Mouse (Mus musculus) granulocyte monocyte progenitor cell, adult 5-6 weeks (primary cell): Measurements from ENCODE around the gene Slc12a9. TPM values are rescaled to one million over a fixed set of nuclear protein-coding genes. Genes with fewer than 3 reads are reported as not detected.

Experiments used
- ATAC-seq: replicated peaks from 2 replicates; pipeline ENCODE4 v1.8.0; 2016; ENCODE audit warnings: mild to moderate bottlenecking, moderate TSS enrichment, inconsistent platforms; ENCODE audit not compliant: poor library complexity, severe bottlenecking
- total RNA-seq, 2 experiments: library from RNA; stranded (forward) in 1 of 2; stranded (reverse) in 1 of 2; fragments of 200-712, 200-1000 nt in 1 of 2; fragments of >200 nt in 1 of 2; fragmentation: Nextera tagmentation in 1 of 2; gene quantifications; 2 replicates each; pipeline ENCODE4 v1.2.3; 2014 to 2017

Slc12a9 gene
- total RNA-seq, 2 experiments from 2014 or later, result 6.5 to 16.3 TPM

DNA sequence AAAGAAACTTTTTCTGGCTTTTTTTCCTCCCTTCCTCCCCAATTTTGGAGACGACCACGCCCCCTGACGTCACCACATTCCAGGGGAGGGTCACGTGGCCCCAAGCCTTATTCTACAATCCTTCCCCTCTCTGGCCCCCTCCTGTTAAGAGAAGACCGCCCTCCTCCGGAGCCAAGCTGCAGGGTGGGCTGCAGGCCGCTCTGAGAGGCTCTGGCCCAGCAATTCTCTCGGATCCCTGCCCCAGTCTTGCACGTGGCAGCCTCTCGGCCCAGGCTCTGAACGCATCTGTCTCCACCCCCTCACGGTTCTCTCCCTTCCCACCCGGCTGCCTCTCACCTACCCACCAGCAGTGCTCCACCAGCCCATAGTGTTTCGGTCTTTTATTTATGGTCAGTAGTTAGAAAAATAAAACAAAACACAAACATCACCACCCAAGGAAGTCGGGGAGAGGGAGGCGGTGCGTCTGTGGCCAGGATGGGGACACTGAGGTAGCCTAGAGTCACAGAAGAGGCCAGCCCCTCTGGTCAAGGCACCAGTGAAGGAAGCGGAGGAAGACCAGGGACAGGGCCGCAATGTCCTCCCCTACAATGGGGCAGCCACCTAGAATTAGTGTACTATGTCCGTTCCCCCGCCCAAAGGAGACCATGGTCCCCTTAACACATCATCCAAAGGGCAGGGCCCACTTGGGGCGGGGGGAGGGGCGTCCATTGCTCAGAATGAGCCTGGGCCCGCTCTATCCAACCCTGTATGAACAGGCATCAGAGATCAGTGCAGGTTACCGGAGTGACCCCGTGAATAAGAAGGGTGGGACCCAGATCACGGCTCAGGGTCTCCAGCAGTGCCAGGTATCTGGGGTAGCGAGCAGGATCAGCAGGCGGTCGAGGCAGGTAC is 19.0 kb downstream of the Slc12a9 start, which contains the start of gene Trip6:
Gene Trip6, minus strand, starts transcription at position 212 of the 891 bp plus-strand sequence.
- ATAC-seq, result peak; percentile 31

DNA sequence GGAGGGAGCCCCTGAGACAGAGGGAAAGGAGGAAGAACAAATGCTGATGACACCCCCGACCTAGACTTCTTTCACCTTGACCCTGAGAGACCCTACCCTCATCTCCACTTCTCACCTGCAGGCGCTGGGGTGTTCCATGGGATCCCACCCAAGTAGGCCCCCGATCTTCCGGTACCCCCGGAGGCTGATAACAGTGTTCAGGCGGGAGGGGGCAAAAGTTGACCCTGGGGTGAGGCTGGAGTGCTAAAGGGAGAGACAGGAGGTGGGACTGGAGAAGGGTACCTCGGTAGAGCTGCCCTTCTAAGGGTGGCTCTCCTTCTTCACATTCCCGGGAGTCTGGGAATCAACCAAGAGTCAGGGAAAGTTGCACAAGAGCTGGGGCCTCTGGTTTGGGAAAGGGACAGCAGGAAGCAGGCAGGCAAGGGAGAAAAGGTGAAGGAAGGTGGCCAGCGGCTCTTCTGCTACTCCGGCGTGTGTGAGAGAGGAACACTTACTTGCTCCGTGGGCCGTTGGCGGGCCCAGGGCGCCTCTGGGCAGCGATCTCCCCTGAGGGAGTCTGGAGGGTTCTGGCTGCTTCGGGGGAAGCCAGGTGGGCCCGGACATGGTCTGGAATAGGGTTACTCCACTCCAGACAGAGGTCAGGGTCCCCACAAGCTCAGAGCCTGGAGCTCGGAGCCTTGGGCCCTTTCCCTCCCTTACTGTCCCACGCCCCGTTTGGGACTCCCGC is 19.8 kb downstream of the Slc12a9 start:
- peak; percentile 7; the same call in 1 of the 2 replicates for ATAC-seq

DNA sequence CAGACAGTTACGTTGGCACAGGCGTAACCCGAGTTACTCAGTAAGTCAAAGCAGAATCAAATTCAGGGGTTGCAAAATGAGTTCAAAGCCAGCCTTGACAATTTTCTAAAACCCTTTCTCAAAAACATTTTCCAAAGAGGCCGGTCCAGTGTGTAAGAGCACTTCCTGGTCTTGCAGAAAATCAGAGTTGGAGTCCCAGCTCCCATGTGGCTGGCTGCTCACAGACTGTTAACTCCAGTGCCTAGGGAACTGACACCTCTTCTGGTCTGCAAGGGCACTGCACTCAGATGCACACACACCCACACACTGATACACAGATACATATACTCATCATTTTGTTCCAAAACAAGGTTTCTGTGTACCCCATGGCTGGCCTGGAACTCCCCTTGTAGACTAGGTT is 25.0 kb downstream of the Slc12a9 start:
- no peak for ATAC-seq

DNA sequence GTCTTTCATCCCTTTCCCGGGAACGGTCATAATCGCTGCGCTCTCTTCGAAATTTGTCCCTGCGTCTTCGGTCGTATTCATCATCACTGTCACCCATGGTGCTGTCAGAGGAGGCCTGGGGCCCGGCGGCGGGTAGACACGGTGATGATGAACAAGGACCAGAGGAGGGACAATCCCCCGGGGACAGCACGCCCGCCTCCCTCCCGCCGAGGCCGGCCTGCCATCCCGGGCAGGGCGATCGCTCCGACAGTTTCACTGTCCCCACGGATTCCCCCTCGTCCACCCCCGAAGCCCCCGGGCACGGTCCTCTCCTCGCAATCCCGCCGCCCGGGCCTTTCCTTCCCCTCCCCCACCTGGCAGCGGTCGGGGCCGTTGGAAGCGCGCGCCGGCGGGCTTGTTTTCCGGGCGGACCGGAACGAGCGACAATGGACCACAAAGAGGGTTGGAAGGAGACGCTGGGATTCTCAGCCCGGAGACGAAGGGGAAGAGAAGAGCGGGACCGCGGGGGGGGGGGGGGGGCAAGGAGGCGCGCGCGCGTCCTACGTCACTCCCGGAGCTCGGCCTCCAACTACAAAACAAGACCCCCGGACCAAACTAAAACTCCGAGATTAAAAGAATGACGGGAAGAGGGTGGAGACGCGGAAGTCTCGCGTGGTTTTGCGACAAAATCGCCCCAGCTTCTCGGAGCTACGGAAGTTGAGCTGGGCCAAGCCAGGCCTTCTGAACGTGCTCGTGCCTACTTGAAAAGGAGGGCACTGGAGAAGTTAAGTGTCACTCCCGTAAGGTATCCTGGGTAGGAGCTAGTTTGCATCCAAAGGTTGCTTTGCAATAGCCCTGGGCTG is 26.1 kb downstream of the Slc12a9 start, which contains the start of gene Srrt:
Gene Srrt, minus strand, starts transcription at position 604 of the 842 bp plus-strand sequence.
- ATAC-seq, result peak; percentile 72

DNA sequence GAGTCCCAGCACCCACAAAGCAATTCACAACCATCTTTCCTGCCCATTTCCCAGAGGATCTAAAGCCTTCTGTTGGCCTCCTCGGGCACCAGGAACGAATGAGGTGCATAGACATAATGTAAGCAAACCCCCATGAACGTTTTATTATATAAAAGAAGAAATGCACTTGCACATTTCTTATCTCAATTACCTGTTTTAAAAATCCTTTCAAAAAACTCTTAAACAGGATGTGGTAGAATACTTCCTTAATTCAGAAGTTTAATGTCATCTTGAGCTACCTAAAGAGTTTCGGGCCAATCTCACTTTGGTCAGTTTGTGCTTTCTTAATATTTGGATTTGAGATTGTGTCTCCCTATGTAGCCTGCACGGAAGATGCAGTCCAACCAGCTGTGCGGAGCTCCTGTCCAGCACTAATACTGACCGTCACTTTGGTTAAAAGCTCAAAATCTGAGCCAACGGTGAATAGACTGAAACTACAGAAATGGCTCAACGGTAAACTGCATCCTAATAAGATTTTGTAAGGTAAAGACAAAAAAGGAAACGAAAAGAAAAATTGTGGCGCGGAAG is 26.9 kb downstream of the Slc12a9 start:
- no peak for ATAC-seq

DNA sequence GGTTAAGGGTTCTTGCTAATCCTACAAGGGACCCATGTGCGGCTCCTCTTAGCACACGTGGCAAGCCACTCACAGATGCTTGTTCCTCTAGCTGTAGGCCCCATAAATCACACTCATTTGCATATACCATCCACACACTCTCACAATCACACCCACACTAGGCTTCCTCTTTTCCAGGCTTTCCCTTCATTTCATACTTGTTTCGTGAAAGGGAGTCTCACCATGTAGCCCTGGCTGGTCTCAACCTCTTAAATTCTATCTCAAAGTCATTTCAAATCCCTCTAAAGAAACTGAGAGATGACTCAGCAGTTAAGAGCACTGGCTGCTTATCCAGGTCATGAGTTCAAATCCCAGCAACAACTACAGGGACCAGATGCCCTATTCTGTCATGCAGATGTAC is 27.6 kb downstream of the Slc12a9 start:
- ATAC-seq, result peak; percentile 60

DNA sequence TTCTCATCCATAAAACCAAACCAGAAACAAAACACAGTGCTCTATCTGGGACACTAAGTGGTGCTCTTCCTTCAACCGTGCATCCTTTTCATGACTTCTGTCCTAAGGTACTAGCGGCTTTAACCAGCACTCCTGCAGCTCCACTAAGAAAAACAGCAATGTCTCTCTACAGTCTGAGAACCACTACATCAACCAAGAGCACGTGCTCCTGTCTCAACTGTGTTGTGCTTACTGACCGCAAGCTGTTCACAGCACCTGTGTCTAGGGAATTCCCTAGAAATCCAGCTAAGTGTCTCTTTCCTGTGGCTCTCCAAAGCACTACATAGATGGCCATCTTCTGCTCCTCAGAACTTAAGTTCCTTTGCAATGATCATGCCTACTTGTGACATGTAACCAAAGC is 28.6 kb downstream of the Slc12a9 start:
- no peak for ATAC-seq

DNA sequence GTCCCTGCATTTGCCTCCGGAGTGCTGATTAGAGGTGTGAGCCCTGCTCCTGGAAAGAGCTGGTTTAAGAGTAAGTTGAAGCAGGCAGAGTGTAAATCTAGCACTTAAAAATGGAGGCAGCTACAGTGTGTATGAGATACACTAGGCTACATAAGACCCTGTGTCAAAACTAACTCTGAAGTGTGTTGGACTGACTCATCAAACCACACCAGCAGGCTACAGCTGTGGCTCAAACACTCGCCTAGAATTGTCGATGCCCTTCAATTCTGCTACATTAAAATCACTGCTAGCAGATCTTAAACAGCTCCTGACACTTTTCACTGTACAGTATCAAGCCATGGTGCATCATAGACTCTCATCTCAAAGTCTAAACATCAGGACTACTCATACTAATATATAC is 29.2 kb downstream of the Slc12a9 start:
- ATAC-seq, result no peak

DNA sequence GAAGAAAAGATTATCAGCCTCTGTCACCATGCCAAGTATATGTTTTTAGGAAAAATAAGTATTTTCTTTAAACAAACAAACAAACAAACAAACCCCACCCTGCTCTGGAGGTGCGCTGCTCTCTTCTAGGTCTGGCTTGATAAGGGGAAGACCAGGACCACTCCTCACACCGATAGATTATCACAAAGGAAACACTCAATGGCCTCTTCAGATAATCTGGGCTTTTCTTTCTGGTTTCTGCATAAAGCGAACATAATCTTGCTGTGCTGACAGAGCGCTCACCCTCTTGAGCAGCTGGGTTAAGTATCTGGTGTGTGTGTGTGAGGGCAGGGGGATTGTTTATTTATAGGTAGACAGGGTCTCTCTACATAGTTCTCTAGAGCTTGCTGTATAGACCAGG is 29.8 kb downstream of the Slc12a9 start:
- ATAC-seq, result no peak

DNA sequence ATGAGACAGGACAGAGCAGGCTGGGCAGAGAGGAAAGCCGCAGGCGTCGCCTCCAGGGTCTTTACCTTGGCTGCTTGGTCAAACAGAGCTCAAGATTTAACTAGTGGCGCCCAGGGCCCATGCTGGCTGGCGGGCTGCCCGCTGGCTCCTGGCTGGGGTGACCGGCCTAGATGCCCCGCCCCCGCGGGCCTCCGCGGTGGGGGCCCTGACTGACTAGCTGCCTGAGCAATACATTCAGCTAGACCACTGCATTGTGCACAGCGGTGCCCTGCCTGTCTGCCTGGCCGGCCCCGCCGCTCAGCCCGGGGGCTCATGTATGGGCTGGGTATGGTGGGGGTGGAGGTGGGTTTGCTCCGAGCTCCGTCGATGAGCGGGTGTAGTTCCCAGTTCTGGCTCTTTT is 32.1 kb downstream of the Slc12a9 start:
- ATAC-seq, result no peak

DNA sequence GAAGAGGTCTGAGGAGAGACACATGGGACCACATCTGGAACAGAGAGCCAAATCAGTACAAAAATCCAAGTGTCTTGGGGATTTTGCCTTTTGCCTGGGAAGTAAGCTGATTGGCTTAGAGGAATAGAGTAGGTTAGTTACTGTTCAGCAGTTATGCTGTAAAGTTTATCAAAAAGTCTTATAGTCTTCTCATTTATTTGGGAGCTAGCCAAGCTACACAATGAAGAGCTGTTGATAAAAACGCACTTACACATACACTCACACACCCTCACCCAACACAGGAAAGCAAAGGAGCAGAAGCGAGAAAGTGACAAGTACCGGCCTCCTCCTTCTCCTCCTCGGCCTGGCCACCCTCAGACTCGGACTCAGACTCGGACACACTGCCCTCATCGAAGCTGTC is 34.2 kb downstream of the Slc12a9 start:
- ATAC-seq, result no peak

DNA sequence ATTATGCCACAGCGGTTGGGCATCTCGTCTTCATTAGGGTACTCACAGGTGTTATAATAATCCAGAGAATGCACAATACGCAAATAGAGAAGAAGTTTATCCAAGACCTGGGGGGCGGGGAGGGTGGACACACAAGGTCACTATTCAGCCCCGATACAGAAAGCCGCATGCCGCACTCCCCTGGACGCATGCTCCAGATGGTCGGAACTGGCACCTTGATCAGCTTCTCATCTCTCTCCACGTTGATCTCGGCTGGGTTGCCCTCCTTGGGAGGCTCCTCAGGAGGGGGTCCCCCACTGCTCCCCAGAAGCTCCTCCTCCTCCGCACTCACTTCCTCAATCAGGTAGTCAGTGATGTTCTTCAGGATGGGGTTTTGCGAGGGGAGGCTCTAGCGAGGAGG is 36.3 kb downstream of the Slc12a9 start:
- no peak for ATAC-seq

DNA sequence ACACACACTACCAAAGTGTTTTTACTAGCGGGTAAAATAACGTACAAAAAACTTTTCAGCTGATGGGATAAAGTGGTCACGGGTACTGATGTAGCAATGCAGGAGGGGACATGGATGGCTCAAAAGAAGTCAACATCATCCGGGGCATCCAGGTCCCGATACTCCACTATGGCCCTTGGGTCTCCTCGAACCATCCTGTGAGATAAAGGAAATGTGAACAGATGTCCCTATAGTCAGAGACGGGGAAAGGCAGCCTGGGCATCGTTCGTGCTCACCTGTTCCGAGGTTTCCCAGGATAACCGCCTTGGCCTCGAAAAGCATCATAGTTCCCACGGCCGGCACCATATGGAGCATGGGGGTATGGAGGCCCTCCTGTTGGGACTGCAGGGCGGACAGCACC is 37.7 kb downstream of the Slc12a9 start:
- ATAC-seq, result no peak

DNA sequence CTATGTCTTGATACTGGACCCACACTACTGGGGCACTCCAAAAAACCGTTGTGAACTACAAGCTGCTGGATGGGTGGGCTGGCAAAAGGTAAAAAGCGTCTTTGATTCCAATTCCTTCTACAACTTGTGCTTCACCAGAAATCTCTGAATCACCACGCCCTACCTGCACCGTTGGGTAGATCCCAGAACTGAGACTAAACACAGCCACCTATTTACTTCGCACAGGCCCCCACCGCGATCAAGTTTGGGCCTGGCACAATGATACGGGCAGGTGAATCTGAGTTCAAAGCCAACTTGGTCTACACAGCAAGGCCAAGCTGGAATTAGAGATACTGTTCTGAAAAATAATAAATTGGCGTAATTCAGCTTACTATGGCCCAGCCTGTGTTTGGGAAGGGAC is 38.1 kb downstream of the Slc12a9 start:
- ATAC-seq, result no peak

DNA sequence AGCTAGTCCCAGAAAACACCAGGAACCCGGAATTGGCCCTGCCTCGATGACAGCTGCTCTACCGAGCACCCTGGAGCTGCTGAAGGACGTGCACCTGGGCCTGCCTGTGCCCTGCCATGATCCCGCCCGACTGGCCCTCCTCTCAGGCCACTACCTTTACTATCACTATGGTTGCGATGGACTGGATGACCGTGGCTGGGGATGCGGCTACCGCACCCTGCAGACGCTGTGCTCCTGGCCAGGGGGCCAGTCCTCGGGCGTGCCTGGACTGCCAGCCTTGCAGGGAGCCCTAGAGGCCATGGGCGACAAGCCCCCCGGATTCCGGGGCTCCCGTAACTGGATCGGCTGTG is 38.7 kb downstream of the Slc12a9 start:
- ATAC-seq, result peak; percentile 6

DNA sequence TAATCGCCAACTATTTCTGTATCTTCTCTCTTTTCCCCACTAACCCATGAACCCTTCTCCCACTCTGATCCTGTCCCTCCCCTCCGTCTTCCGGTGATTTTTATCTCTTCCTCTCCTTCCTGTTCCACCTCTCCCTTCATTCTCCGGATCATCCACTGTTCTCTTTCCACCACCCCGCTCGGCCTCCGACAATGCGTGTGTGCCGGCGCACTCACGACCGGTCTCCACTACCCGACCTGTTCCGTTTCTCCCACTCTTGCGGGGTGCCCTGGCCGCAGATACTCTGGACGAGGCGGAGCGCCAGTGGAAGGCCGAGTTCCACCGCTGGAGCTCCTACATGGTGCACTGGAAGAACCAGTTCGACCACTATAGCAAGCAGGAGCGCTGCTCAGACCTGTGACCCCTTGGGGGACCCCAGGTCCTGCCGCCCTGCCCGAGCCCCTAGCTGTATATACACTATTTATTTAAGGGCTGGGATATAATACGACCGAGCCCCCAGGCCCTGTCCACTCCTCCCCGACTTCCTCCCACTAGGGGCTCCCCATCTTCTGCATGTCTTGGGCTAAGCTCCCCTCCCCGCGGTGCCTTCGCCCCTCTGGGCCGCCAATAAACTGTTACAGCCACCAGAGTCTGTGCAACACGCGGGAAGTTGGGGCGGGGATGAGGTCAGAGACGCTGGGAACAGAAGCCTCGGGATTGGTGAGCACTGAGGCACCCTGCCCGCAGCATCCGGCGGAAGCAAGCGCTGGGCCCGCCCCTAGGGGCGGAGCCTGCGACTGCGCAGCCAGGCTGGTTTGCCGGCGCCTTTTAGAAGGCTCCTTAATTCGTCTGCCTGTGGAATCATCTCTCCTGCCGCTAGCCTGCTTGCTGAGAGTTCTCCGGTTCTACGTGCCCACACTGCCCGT is 39.3 kb downstream of the Slc12a9 start, which contains the start of gene Ufsp1:
Gene Ufsp1, plus strand, starts transcription at position 791 of the 905 bp plus-strand sequence.
- ATAC-seq, result peak; percentile 86

DNA sequence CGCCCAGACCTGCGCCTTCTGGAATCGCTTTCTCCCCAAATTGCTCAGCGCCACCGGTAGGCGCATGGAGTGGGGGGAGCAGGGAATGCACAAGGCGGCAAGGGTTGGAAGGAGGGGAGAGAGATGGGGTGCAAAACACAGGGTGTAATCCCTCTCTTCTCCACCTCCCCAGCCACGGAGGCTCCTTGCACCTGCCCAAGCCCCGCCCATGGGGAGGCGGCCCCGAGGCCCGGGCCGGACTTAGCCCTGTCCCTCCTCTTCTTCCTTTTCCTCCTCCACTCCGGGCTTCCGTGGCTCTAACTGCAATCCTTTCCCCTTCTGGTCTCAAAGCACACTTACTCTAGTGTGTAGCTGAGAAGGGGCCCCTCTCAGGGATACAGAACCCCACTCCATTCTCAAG is 40.1 kb downstream of the Slc12a9 start:
- ATAC-seq, result peak; percentile 62

DNA sequence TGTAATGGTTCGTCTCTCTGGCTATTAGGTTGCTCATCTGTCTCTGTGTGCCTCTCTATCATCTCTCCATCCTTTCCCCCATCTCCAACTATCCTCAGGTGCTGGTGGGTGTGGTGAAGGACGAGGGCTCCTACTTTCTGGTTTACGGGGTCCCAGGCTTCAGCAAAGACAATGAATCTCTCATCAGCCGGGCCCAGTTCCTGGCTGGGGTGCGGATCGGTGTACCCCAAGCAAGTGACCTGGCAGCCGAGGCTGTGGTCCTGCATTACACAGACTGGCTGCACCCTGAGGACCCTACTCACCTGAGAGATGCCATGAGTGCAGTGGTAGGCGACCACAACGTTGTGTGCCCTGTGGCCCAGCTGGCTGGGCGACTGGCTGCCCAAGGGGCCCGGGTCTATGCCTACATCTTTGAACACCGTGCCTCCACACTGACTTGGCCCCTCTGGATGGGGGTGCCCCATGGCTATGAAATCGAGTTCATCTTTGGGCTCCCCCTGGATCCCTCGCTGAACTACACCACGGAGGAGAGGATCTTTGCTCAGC is 41.9 kb downstream of the Slc12a9 start:
- ATAC-seq, result no peak

DNA sequence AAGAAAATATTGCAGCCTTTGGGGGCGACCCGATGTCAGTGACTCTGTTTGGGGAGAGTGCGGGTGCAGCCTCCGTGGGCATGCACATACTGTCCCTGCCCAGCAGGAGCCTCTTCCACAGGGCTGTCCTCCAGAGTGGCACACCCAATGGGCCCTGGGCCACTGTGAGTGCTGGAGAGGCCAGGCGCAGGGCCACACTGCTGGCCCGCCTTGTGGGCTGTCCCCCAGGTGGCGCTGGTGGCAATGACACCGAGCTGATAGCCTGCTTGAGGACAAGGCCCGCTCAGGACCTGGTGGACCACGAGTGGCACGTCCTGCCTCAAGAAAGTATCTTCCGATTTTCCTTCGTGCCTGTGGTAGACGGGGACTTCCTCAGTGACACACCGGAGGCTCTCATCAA is 42.7 kb downstream of the Slc12a9 start:
- peak; percentile 23 for ATAC-seq
